Mouse (Mus musculus): ENCODE measurements at regions not wholly inside any gene's neighbourhood (a gene's known extent, or its start where the extent isn't known, plus 50 kb on each side); places are given as distances from the start of the nearest gene placed in this dataset.

DNA sequence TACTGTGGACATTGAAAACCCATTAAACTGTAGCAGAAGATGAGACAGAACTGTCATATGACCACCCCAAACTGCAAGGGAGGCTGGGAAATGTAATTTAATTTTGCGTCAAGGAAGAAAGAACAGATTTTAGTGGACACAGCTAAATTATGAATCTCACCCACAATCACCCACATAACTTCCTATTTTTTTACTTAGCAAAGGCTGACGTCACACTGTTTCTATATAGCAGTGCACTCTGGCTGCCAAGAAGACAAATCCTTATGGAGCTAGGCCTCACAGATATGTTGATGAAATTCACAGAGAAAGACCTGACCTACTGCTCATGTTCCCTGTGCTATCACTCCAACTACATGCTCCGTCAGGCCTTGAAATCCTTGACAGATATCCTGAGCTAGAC lies 118.5 kb upstream of the Lmo4 start:
- DNase-seq, result no peak

DNA sequence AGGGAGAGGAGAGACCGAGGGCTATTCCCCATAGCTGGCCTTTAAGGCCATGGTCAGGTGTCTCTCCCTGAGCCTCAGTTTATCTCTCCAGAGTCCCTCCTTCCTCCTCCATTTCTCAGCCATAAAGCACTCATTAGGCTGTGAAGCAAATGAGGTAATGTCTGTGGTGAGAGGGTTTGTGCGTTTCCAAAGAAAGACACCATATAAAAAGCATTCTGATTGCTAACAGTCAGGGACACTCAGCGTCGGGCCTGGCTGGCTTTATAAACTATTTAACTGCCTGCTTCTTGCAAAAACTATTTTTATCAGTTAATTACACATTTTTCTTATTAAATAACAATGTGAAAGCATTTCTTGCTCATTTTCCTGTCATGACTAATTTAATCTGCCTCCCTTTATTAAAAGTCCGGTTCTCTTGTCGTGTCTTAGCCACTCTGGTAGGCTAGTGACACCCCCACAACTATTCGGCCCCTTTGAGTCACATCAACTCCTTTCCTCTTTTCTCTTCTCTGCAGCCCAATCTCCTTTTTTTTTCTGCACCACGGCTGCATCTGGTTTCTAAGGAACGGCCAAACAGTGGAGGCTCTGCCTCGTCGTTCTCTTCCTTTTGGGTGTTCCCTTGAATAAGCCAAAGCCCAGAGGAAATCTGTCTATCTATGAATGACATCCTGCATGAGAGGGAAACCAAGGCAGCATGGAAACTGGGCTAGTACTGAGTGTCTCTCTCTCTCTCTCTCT lies 114.6 kb upstream of the Lmo4 start:
- DNase-seq, result no peak

DNA sequence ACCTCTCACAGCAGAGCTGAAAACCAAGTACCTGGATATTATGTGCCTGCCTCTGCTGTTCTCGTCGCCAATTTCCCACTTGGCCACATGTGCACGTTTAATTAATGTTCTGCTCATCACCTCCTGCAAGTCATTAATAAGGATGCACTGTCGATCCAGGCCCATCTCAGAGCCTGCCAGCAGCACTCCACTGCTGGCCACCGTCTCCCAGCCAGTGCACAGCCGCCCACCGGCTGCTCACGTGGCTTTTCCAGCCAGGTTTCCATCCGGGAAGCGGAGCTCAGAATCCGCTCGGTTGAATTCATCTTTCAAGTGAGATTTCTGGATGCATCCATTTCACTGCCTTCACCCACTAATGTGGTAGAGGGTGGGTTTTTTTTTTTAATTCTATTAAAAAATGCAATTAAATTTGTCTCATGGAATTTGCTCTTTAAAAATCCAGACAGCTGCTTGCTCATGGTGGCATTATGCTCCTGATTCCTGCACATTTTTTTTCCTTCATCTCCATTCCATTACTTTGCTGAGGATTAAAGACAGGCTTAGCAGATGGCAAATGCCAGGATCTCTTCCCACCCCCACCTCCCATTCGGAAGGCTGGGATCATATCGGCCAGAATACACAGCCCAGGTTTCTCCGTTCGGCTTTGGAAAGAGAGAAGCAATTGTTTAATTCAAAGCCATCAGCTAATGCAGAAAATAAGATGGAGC lies 113.9 kb upstream of the Lmo4 start:
- no peak for DNase-seq

DNA sequence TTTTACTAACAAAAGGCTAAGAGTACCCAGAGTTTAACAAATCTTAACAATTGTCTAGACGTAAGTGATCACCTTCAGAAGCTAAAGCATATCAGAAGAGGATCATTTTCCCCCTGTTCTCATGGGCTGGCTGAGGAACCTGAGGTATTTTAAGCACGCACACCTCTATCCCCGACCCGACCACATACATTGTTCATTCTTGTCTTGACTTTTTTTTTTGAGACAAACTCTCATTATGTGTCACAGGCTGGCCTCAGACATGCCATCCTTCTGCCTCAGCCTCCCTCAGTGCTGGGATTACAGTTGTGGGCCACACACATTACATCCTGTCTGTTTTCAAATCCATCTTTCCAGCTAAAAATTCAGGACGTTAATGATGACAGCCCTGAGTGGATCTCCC lies 105.7 kb upstream of the Lmo4 start:
- no peak for DNase-seq

DNA sequence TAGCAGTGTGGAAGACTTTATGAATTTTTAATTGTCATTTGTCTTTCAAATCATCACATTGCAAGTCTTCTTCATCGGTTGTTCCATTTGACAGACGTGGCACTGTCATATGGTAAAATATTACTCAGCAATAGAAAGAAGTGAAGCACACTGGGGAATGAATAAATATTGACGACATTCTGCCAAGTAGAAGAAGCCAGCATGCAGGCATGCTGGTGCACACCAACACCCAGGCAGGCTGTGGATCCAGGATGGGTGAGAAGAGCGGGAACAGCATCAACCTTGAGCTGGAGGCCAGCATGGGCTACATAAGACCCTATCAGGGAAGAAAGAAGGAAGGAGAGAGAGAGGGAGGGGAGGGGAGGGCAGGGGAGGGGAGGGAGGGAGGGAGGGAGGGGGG lies 103.6 kb upstream of the Lmo4 start:
- no peak for DNase-seq

DNA sequence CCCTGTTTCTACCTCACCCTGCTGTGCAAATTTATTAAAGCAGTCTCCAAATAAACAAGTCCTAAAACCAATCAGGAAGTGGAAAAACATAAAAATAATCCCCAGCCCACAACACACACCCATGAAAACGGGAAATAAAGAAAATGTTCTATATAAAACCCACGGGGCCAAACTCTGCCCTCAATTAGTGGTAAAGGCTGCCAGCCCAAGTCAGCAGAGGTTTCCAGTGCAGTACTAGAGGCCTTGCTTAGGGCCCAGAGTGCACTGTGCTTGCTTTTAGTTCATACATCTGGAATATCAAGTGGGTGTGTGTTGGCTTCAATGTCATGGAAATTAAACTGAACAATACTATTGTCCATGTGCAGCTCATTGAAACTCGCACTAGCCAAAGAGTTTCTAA lies 102.5 kb upstream of the Lmo4 start:
- no peak for DNase-seq

DNA sequence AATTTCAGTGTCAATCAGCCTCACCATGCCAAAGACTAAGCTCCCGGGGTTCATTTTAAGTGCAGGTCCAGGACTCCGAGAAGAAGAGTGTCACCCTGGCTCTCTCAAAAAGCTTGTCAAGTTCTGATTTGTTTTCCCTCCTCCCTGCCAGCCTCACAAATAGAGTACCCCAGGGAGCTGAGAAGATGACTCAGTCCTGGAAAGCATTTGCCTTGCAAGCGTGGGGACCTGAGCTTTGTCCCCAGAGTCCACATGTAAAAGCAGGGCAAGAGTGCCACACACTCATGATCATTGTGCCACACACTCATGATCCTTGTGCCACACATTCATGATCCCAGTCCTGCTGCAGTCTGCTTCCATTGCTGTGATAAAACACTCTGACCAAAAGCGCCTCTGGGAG lies 100.4 kb upstream of the Lmo4 start:
- no peak for DNase-seq

DNA sequence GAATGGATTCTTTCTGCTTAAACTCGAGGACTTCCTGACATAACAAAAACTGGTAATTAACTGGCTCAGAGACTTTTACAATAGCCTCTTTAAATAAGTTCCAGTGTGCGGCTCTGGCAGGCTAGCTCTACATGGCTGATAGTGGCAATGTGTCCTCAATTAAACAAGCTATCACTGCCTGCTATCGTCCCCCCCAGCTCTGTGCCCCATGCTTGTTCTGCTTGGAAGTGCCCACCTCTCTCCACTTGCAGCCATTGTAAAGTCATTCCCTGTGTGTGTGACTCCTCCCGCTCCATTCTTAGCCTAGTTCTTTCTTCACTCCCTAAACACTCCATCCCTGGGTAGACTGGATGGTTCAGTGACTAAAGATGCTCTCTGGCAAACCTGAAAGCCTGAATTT lies 99.9 kb upstream of the Lmo4 start:
- no peak for DNase-seq

DNA sequence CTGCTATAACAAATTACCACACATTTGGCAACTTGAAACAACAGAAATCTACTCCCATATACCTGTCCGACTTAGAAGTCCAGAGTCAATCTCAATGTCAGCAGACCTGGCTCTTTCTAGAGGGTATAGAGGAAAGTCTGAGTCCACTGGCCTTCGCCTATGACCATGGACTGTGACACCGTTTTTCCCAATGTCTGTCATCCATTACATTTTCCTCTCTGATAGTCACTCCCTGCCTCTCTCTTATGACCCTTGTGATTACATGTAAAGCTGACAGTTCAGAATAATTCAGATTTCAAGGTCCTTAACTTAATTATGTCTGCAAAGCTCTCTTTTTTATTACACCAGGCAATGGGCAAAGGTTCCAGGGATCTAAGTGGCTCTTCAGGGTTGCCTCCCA lies 97.6 kb upstream of the Lmo4 start:
- no peak for DNase-seq

DNA sequence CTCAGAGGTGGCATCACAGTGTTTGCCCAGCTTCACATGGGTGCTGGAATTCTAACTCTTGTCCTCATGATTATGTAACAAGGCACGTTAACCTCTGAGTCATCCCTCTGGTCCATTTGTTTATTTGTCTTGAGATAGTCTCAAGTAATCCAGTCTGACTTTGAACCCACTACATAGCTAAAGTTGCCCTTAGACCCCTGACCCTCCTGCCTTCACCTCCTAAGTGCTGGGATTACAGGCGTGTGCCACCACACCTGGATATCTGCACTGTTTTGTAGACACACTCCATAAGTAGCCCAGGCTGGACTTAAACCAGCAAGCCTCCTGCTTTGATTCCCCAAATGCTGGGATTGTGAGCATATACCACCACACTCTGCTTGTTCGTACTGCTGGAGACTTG lies 96.0 kb upstream of the Lmo4 start:
- DNase-seq, result no peak

DNA sequence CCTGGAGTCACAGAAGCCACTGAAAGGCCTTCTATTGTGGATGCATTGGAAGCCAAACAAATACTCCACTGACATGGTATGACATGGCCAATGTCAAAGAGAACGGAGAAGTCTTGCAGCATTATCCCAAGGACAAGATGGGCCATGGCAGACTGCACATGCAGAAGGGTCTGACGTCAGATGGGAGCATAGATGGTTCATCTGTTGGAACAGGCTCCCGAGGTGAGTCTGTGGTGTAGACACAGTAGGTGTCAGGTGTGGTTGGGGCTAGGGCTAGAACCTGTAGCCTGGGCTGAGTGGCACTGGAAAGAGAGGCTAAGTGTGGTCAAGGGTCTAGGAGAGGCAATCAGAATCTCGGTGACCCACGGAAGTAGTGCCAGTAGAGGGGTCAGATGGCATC lies 94.2 kb upstream of the Lmo4 start:
- no peak for DNase-seq

DNA sequence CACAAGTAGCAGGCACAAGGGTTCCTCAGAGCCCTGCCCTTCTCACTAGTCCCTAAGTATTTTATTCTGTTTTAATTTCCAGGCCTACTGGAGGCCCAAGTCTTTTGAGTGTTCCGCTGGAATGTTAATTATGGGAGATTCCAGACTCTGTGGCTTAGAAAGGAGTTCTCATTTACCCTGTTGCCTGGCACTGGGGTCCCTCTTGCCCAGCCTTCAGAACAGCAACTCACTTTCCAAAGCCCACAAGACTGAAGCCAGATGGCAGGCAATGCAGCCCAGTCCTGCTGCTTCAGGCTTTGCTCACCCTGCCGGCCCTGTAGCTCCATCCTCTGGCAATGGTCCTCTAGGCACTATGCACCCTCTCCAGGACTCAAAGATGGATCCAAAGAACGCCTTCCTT lies 84.5 kb upstream of the Lmo4 start:
- no peak for DNase-seq

DNA sequence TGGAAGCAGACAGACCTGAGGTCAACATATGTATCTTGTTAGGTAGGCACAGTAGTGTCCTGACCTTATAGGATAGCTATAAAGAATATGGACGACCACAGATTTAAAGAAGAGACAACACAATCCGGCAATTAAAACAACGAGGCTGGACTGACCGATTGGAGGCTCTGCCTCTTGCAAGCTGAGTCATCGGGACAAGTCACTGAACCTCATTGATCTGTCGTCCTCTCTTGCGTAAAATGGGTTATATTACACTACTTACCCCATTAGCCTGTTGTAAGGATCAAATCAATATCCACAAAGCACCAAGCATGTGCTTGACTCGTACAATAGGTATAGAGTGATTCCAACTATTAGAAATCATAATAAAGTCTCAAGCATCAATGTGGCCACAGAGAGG lies 81.1 kb upstream of the Lmo4 start:
- no peak for DNase-seq

DNA sequence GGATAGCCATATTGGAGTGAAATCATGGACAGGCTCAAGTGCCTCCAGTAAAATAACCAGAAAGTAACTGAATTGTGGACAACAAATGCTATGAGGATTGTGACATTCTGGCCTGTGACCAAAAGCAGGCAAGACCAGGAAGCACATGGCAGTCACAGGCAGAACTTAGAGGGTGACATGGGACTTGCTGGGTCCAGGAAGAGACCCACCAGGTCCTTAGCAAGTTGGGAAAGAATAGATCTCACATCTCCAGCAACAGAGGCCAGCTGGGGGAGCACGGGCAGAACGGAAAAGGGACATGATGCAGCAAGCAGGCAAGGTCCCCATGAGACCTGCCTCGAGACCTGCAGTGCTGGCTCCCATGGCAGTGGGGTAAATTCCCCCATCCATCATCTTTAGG lies 79.3 kb upstream of the Lmo4 start:
- DNase-seq, result no peak

DNA sequence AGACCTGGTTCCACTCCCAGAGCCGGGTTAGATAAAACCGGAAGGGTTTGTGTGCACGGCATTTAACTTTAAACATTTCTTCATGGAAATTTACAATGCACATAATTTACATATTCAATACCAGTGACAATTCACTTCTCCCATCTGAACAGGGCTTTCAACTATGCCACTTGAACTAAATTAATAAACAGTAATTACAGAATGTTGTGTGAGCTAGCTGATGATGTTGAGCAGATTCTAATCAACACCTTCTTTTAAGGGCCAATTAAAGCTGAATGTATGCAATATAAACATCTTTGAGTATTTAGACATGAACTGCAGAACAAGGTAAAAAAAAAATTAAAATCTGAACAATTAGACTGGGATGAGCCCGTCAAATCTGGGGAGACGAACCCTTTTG lies 68.1 kb upstream of the Lmo4 start:
- no peak for DNase-seq

DNA sequence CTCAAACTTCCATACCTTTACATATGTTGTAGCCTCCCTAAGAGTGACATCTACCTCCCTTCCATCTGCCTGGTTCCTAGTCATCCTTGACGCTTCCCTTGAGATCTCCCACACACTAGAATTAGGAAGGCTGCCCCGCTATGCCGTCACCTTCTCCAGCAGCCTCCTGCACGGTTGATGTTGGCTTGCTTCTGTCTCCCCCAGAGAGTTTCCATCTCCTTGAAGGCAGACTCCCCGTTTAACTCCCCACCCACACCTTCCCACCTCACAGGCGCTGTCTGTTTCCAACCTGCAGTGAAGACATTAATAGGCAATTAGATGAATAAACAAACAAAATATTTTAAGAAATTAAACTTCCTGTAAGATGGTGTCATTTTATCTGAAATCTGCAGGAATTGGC lies 65.2 kb upstream of the Lmo4 start:
- DNase-seq, result no peak

DNA sequence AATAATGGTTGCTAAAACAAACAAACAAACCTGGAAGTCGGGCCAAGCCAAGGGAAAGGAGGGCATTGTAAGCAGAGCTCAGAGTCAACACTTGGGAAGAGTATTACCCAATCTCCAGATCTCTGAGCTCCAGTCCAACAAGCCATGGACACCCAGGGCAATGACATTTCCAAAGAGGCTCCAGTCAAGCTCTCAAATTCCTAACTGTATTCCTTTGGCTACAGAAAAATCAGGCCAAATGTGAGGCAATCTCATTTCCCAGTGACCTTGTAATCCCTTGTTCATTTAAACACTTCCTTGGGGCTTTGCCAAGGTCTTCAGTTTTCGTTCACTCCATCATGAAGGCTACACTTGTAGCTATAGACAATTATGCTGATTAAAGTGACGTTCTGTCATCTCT lies 59.5 kb upstream of the Lmo4 start:
- DNase-seq, result peak; percentile 44

DNA sequence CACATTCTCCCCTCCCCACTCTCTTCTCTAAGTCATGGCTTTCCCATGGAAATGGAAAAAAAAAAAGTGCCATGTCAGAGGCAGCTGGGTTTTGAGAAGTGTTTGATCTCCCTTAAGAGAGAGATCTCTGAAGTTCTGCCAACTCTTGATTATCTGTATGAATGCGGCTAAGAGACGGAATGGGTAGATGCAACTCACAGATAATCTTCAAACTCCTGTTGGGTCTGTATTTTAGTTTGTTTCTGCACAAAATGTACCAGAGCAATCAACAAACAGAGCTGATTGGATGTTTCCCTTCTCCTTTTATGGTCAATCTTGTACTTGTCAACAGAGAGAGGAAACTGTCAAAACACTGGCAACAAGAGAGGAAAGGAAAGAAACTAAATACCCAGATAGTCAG lies 55.9 kb upstream of the Lmo4 start:
- DNase-seq, result no peak

DNA sequence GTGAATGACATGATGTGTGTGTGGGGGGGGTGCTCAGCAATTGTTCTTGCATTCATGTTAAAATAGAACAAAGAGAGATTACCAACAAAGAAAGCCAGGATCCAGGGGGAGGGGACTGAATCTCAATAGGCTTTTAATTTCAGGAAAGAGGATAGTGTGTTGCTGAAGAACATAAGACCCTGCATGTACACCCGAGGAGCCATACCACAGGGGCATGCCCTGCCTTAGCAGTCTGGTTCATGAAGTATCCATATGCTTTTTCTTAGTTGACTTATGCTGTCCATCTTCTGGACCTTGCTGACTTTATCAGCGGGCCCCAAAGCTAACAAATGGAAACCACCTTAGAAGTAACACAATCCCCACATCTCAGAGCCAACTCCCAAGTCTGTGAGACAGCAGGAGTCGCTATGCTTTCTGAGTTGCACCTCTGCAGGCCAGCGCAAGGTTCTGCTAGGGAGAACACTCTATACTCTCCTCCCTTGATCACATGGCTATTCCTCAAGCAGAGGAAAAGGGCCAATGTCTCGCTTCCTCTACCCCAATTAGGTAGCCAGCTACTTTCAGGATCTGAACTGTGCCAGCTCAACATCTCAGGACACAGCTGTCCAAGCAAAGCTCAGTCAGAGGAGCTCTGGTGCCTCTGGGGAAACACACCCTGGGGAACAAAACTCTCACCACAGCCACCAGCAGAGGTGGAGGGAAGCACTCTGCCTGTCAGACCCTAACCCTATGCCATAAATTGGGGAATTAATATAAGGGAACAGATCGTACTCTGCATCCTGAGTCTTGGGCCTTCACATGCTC lies 52.9 kb upstream of the Lmo4 start:
- DNase-seq, result no peak

DNA sequence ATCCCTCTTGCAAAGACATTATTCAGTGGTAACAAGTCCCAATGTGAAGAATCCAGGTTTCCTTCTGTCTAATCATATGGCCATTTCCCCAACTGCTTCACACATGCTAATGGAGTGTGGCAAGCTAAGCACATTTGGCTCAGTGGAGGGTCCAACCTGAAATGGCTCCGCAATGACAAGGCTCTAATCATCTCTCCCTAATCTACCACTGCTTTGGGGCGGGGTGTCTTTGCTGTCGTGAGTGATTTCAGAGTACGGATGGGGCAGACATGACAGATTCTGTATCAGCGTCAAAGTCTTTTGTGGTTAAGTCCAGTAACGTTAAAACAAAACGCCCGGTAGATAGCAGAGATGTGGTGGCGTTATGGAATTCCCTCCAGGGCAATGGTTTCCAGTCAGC lies 52.2 kb upstream of the Lmo4 start:
- no peak for DNase-seq

DNA sequence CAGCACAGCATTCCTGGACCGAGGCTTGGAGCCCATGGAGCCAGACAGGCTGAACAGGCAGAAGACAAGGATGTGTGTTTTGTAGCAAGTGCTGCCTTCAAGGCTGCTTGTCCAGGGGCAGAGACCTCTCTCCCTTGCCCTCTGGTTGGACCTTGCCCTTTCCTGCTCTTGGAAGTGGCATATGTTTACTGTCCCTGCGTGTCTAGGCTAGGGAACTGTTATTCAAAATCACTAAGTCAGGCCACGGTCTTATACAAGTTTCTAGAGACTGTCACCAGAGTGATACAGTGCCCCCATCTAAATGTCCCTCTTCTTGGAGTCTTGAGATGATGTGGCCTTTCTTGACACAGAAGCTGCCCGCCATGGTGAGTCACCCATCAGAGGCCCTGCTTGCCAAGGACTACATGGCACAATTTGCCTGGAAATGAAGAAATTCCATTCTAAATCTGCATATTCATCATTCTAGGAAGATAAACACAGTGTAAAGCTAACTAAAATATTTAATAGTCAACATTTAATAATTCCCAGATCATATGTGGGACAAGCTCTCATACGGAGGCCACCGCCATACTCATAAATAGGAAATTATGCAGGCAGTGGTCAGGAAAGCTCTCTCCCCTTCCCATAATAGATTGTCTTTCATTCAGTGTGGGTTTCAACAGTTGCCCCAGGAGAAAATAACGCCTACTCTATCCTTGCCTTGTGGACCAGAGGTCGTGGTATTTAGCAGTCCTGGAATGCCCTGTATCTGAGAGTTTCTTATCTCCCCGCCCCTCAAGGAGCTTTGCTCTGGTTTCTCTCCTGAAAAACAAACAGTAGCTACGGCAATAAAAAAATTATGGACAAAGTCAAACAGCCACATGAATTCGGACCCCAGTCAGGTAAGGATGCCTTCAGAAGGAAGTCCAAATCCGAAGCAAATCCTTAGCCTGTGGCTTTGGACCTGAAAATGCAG lies 50.9 kb upstream of the Lmo4 start:
- DNase-seq, result no peak
